Mouse (Mus musculus) kidney, embryonic 16.5 days (tissue): Measurements from ENCODE around the gene Skp1a. TPM values are rescaled to one million over a fixed set of nuclear protein-coding genes. Genes with fewer than 3 reads are reported as not detected.
A peak's percentile ranks its signal among the peaks of the same experiment; 100 is the strongest.

Experiments used
- ATAC-seq: fragments of 200-750 bp; cut with Nextera tagmentation; 2 replicates; pipeline ENCODE4 v1.8.0; 2017; ENCODE audit warnings: moderate TSS enrichment; ENCODE audit not compliant: low FRiP score, low TSS enrichment
- H3K27ac ChIP-seq: fragments of 300-500 bp; sonication (generic); 2 replicates; pipeline ENCODE4 v1.5.1; 2014; ENCODE audit warnings: low read length
- H3K27me3 ChIP-seq: fragments of 300-500 bp; sonication (generic); 2 replicates; pipeline ENCODE4 v1.6.1; 2014; ENCODE audit warnings: low read length, control low read depth, mixed read lengths; ENCODE audit not compliant: insufficient read depth
- H3K36me3 ChIP-seq: fragments of 300-500 bp; sonication (generic); 2 replicates; pipeline ENCODE4 v1.6.1; 2014; ENCODE audit warnings: low read length, control low read depth, mixed read lengths; ENCODE audit not compliant: insufficient read depth
- H3K4me1 ChIP-seq: fragments of 300-500 bp; sonication (generic); 2 replicates; pipeline ENCODE4 v1.6.1; 2014; ENCODE audit warnings: low read length, control low read depth, mixed read lengths; ENCODE audit not compliant: insufficient read depth
- H3K4me2 ChIP-seq: fragments of 300-500 bp; sonication (generic); replicated peaks from 2 replicates; pipeline ENCODE4 v1.6.1; 2014; ENCODE audit warnings: low read depth, low read length
- H3K4me3 ChIP-seq: fragments of 300-500 bp; sonication (generic); 2 replicates; pipeline ENCODE4 v1.5.1; 2014; ENCODE audit warnings: mild to moderate bottlenecking, low read length
- H3K9ac ChIP-seq: fragments of 300-500 bp; sonication (generic); replicated peaks from 2 replicates; pipeline ENCODE4 v1.6.1; 2014; ENCODE audit warnings: low read length
- H3K9me3 ChIP-seq: fragments of 300-500 bp; sonication (generic); 2 replicates; pipeline ENCODE4 v1.6.1; 2016; ENCODE audit warnings: low read length, control low read depth
- WGBS: fragments of 180-500 bp; shearing (Covaris S2); extraction: QIAGEN DNeasy Blood & Tissue Kit; methylation state at CpG from one replicate; pipeline ENCODE4 v1.1.7; 2014; 5-methylcytosine and 5-hydroxymethylcytosine counted together
- polyA plus RNA-seq: library from polyadenylated mRNA; unstranded; fragments of >200 nt; fragmentation: Nextera tagmentation; extraction: Ambion mirVana; gene quantifications from 2 replicates; pipeline ENCODE4 v1.2.1, GENCODE M21; 2015

Gene Skp1a
- polyA plus RNA-seq, 1 experiment from 2014 or later: 742 TPM

DNA sequence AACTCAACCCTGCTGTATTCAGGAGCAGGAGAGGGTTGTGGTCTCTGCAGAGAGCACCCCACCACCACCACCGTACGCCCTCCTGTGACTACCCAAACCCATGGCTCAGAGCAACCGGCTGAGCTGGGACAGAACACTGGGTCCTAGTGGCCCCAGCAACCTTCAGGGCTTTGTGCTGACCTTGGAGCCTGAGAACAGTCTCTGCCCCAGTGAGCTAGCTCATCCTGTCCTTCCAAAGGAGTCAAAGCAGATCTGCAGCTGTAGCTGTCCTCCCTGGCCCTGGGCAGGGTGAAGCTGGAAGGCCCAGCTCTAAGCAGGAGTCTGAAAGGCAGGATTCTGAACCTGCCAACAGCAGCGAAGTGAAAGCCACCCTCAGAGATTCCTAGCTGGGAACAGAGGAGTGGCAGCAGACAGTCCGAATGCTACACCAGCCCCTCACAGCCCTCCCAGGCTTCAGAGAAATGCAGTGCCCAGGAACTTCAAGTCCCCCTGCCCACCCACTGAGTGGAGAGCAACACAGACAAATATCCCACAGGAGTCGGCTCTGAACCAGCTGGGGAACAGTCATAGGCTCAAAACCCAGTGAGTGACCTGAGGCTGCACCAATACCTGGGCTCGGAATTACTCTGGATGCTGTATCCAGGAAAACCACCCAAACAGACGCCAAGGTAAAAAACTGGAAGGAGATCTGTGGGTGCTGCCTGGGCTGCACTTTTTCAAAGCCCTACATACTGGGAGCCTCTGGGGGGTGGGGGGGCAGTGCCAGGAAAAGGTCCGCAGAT, 44.2 kb downstream of the Skp1a start:
- Histone ChIP-seq H3K27me3 (no peaks in the 10 kb centered on the region), H3K27ac (no peak overlapping the region), H3K4me1 (peaks cover 21% of the 10 kb centered on the region; the same call in 1 of the 2 replicates), H3K36me3 (no peaks in the 10 kb centered on the region), H3K9ac (no peak overlapping the region), H3K9me3 (no peaks in the 10 kb centered on the region), H3K4me3 (no peak overlapping the region), H3K4me2 (no peak overlapping the region)
- 79% methylated on average over 9 of the region's 9 CpGs for WGBS
- ATAC-seq: no peak

DNA sequence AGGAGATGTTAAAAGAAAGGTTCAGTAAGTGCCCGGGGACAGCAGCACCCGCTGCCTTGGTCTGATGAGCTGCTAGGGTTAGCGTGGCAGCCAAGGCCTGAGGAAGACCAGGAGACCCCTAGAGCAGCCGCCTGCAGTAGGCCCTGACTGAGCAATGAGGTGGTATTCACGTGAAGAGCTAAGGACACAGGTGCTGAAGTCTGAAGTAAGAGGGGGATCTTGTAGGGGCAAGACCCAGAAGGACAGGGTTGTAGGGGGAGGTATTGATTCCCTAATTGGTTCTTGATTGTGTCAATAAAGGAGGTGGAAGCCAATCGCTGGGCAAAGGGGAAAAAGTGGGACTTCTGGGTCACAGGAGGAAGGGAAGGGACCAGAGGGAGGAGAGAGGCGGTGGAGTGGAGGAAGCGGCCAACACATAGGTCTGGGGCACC, 45.2 kb downstream of the Skp1a start:
- Histone ChIP-seq H3K4me1 (peaks cover 17% of the 10 kb centered on the region; the same call in 1 of the 2 replicates), H3K9ac (no peak overlapping the region), H3K27ac (no peak overlapping the region), H3K9me3 (no peaks in the 10 kb centered on the region), H3K4me3 (no peak overlapping the region), H3K4me2 (no peak overlapping the region), H3K36me3 (no peaks in the 10 kb centered on the region), H3K27me3 (no peaks in the 10 kb centered on the region)
- 90% methylated on average over 8 of the region's 8 CpGs for WGBS
- ATAC-seq: no peak

DNA sequence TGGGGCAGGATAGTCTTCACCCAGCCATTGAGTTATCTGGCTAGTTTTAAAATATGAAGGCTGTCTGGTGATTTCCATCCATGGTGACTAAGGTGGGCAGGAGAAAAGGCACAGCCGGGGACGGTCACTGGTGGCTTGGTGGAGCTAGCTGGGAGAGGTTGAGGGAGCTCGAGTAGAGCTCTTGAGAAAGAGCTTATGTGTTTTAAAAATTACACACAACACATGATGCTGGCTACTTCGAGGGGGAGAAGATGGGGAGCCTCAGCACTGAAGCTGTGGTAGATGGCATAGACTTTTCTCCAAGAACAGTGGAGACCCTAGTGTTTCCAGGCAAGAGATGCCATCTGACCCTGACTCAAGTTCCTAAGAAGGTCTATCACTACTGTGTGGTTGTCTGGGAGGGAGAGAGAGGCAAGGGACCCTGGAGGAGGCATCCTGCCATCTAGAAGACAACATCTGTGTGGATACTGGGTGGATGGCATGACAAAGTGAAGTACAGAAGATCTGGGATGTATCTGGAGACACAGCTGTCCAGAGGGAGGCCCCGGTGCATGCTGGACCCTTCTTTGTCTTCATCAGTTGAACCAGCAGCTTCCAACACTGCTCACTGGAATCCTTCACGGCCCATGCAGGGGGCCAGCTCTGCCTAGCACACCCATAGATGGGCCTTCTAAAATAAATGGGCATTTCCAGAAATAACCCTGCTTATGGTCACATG, 45.8 kb downstream of the Skp1a start:
- Histone ChIP-seq H3K27me3 (no peaks in the 10 kb centered on the region), H3K9ac (no peak overlapping the region), H3K9me3 (no peaks in the 10 kb centered on the region), H3K4me2 (no peak overlapping the region), H3K4me3 (no peak overlapping the region), H3K36me3 (no peaks in the 10 kb centered on the region), H3K27ac (no peak overlapping the region), H3K4me1 (peaks cover 17% of the 10 kb centered on the region; the same call in 1 of the 2 replicates)
- ATAC-seq: no peak
- 89% methylated on average over 6 of the region's 6 CpGs for WGBS

DNA sequence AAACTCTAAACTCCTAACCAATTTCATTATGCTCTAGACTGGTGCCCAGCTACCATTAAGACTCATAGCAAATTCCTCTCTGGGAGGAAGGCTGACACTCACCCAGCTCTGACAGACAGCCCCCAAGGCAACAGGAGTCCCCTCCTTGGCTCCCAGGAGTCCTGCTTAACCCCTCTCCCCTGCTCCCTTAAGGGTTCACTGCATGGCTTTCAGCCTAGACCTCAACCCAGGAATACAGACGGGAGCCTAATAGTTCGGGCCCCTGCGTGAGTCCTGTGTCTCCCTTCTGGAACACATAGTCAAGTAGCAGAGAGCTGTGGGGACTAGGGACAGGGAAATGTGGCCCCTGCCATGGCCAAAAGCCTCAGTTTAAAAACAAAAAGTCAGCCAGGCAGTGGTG, 46.4 kb downstream of the Skp1a start:
- peaks cover 13% of the 10 kb centered on the region; the same call in 1 of the 2 replicates for H3K4me1 ChIP-seq
- WGBS: 89% methylated on average over 3 of the region's 3 CpGs

DNA sequence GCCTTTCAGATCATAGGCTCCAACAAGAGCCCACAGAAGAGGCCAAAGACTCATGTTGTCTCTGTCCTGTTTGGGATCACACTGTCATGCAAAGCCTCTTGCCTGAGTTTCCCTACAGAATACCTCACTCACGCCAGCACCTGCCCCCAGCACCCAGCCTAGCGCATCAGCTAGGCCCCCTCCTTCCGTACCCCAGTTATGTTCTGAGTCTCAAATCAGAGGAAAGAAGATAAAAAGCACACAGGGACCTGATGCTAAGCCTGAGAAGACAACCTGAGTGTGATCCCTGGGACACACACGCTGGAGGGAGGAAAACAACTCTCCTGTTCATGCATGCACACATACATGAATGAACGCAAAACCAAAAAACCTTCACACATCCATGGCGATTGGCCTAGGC, 47.2 kb downstream of the Skp1a start:
- Histone ChIP-seq H3K27ac (no peak overlapping the region), H3K27me3 (no peaks in the 10 kb centered on the region), H3K4me2 (no peak overlapping the region), H3K9ac (no peak overlapping the region), H3K9me3 (no peaks in the 10 kb centered on the region), H3K36me3 (no peaks in the 10 kb centered on the region), H3K4me1 (peaks cover 20% of the 10 kb centered on the region), H3K4me3 (no peak overlapping the region)
- WGBS: 98% methylated on average over 6 of the region's 6 CpGs
- no peak for ATAC-seq

More for the DNA sequence above, 46.4 kb downstream of the Skp1a start:
- H3K27me3 ChIP-seq: no peaks in the 10 kb centered on the region
- ATAC-seq: no peak
- H3K27ac ChIP-seq: no peak overlapping the region
- no peaks in the 10 kb centered on the region for H3K36me3 ChIP-seq
- no peak overlapping the region for H3K9ac ChIP-seq
- no peak overlapping the region for H3K4me3 ChIP-seq
- no peak overlapping the region for H3K4me2 ChIP-seq
- H3K9me3 ChIP-seq: no peaks in the 10 kb centered on the region

DNA sequence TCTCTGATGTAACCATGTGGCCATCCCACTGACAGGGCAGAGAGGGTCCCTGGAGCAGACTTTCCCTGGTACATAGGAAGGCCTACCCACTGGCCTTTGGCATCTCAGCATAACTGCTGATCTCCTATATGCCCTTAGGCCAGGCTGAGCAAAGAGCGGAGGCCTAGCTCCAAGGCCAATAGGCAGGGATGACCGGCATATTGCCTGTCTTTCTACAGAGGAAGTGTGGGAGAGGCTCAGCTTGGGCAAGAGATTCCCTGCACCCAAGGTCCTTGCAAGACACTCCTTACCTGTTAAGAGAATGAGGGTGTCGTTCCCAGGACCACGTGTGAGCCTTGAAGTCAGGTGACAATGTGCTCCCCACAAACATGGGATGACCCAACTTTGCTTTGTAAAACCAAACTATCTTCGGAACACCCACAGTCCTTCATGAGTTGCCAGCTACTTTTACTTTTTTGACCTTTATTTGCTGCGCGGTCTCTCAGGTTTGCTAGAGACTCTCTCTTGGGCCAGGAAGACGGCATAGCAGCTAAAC, 47.9 kb downstream of the Skp1a start:
- H3K4me2 ChIP-seq: no peak overlapping the region
- no peak overlapping the region for H3K27ac ChIP-seq
- no peak overlapping the region for H3K4me3 ChIP-seq
- H3K9ac ChIP-seq: no peak overlapping the region
- no peaks in the 10 kb centered on the region for H3K36me3 ChIP-seq
- H3K4me1 ChIP-seq: peaks cover 25% of the 10 kb centered on the region
- WGBS: 95% methylated on average over 8 of the region's 8 CpGs
- no peaks in the 10 kb centered on the region for H3K27me3 ChIP-seq
- no peaks in the 10 kb centered on the region for H3K9me3 ChIP-seq
- ATAC-seq: no peak

DNA sequence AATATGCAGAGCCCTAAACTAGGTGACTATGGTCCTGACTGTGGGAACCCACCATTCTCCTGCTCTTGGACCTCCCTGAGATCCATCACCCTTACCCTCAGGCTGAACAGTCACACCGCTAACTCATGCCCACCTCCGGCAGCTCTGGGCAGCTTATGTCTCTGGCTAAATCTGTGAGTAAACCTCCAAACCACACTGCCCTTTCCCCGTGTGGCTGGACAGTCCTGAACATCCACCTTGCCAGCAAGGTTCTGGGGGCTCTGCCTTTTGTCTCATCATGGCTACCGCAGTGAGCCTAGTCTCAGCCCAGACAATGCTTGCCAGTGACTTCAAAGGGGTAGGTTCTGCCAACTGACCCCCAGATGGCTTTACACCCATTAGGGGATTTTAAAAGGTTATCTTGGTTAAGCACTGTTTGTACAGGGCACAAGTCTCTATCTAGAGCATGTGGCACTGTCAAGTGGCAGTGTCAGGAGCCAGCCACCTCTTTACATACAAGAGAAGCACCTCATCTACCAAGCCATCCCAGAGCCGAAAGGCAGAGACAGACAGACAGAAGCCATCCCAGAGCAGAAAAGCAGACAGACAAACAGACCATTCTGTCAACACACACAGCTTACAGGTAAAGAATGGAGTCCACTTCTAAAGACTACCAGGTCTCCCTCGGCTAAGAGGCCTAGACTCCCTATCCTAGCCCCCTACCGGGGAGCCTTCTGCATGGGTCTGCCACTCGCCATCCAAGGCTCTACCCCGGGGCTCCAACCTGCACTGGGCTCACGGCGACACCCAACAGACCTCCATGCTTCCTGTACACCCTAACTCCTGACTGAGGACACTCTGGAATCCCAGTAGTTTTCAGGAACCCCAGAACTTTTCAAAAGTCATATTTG, 49.0 kb downstream of the Skp1a start:
- Histone ChIP-seq H3K4me3 (no peak overlapping the region), H3K4me2 (no peak overlapping the region; the same call in 1 of the 2 replicates), H3K9ac (no peak overlapping the region), H3K4me1 (peaks cover 26% of the 10 kb centered on the region), H3K27ac (no peak overlapping the region), H3K36me3 (no peaks in the 10 kb centered on the region), H3K9me3 (no peaks in the 10 kb centered on the region), H3K27me3 (0 out of 2 replicates have a peak, but pooled peaks cover 3% of the 10 kb centered on the region)
- 87% methylated on average over 11 of the region's 11 CpGs for WGBS
- no peak for ATAC-seq

DNA sequence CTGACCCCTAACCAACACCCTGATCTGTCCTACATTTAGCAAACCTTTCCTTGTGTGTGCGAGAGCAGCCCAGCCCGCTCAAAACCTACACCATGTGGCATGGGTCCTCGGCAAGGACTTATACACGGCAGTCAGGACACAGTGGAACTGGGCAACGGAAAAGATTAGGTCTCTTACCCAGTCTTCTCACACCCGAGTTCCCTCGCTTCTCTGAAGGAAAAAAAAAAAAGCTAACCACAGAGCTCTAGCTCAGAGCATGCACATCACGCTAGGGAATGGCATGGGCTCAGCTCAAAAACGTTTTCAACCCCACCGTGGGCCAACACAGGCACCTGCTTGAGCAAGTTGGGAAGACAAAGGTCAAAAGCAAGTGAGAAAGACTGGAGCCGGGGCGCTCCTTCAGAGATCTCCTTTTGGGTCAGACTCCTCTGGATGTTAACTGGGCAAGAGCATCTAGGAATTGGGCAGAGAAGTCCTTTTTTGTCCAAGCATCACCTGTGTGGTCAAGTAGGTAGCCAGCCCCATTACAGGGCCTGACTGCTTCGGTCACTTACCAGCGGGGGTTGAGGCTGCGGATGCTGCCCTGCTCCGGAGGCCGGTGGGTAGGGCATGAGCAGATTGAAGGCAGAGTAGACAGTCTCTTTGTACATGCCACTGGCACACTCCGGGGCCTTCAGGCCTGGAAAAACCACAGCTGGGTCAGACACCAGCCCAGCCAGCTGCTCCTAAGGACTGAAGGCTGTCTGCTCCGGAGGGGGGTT, 50.0 kb downstream of the Skp1a start:
- Histone ChIP-seq H3K27me3 (0 out of 2 replicates have a peak, but pooled peaks cover 4% of the 10 kb centered on the region), H3K27ac (no peak overlapping the region), H3K4me2 (peak overlapping the region; percentile 96), H3K9me3 (no peaks in the 10 kb centered on the region), H3K36me3 (no peaks in the 10 kb centered on the region), H3K9ac (no peak overlapping the region), H3K4me3 (peak overlapping the region; percentile 72), H3K4me1 (peaks cover 32% of the 10 kb centered on the region)
- 66% methylated on average over 19 of the region's 19 CpGs for WGBS
- no peak for ATAC-seq

DNA sequence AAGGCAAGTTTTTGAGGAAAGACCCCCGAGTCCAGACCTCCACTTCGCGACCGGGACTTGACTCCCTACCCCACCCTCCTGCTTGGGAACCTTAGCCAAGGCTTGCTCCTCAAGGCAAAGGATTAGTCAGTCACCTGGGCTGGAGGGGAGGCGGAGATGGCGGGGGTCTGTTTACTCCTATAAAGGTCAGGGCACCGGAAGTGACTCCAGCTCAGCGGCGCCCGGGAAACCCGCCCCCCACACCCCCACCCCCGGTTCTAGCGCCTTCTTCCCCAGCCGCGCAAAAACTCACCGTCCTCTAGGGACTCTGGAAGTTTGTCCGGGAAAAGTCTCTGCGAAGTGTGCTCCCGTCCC, 50.6 kb downstream of the Skp1a start:
- 4% methylated on average over 19 of the region's 19 CpGs for WGBS
- Histone ChIP-seq H3K9ac (peak overlapping the region; percentile 73), H3K36me3 (no peaks in the 10 kb centered on the region), H3K4me2 (peak overlapping the region; percentile 96), H3K4me3 (peak overlapping the region; percentile 72), H3K27ac (no peak overlapping the region), H3K9me3 (no peaks in the 10 kb centered on the region), H3K4me1 (peaks cover 36% of the 10 kb centered on the region), H3K27me3 (0 out of 2 replicates have a peak, but pooled peaks cover 4% of the 10 kb centered on the region)
- no peak for ATAC-seq
